Mouse (Mus musculus): ENCODE measurements around the gene C1rl.
"Not testable (repeated sequence)": the region's sequence is repeated elsewhere in the genome, so short reads cannot be mapped to it uniquely, and the experiment has no call there.

The C1rl gene

GRCm38 (mm10) chr6:124508292-124508691 lies 15.4 kb downstream of the C1rl start:
- peak; percentile 36 to 55 for DNase-seq

- not testable (repeated sequence) for DNase-seq
These were observed 16.3 kb downstream of the C1rl start for GRCm38 (mm10) chr6:124509192-124509591.

GRCm38 (mm10) chr6:124511936-124512335 lies 19.0 kb downstream of the C1rl start:
- DNase-seq: no peak

- peak; percentile 63 to 71 for DNase-seq
These were observed 19.5 kb downstream of the C1rl start, which contains the start of gene C1ra for GRCm38 (mm10) chr6:124512355-124512836. Gene C1ra (plus strand): TSS chr6:124512405.

- DNase-seq: not testable (repeated sequence)
These were observed 24.8 kb downstream of the C1rl start for GRCm38 (mm10) chr6:124517733-124518132.

GRCm38 (mm10) chr6:124522082-124522481 lies 29.2 kb downstream of the C1rl start:
- DNase-seq: peak; percentile 29 to 58

GRCm38 (mm10) chr6:124527881-124528280 lies 35.0 kb downstream of the C1rl start:
- no peak for DNase-seq

GRCm38 (mm10) chr6:124531077-124531476 lies 38.2 kb downstream of the C1rl start:
- no peak for DNase-seq

GRCm38 (mm10) chr6:124536125-124536829 lies 43.4 kb downstream of the C1rl start:
- not testable (repeated sequence) for DNase-seq

- DNase-seq: not testable (repeated sequence)
These were observed 48.3 kb downstream of the C1rl start for GRCm38 (mm10) chr6:124541176-124541575.

GRCm38 (mm10) chr6:124542284-124542683 lies 49.4 kb downstream of the C1rl start, which contains the start of gene C1s1:
Gene C1s1 (minus strand): TSS chr6:124542359.
- peak; percentile 65 to 74 for DNase-seq

- peak; percentile 6 to 34 for DNase-seq
These were observed 51.6 kb downstream of the C1rl start for GRCm38 (mm10) chr6:124544466-124544865.

GRCm38 (mm10) chr6:124545425-124545824 lies 52.5 kb downstream of the C1rl start:
- DNase-seq: no peak

- DNase-seq: not testable (repeated sequence)
These were observed 55.1 kb downstream of the C1rl start for GRCm38 (mm10) chr6:124547979-124548378.

GRCm38 (mm10) chr6:124549023-124549550 lies 56.2 kb downstream of the C1rl start:
- no peak for DNase-seq

GRCm38 (mm10) chr6:124552766-124553165 lies 59.9 kb downstream of the C1rl start:
- DNase-seq: no peak

GRCm38 (mm10) chr6:124555956-124556355 lies 63.0 kb downstream of the C1rl start:
- not testable (repeated sequence) for DNase-seq

Data from cerebellum, postnatal 14 days (tissue).